Mouse (Mus musculus) olfactory bulb, adult 2 months (tissue): ENCODE measurements around the gene Gm28053. TPM values are rescaled to one million over a fixed set of nuclear protein-coding genes. Genes with fewer than 3 reads are reported as not detected.

Source experiments
- H3K27ac ChIP-seq: fragments of 200-500 bp; 2 replicates; pipeline ENCODE4 v1.5.1; 2012; ENCODE audit warnings: low read depth, low read length; ENCODE audit not compliant: insufficient read depth
- H3K4me1 ChIP-seq: fragments of 200-500 bp; 2 replicates; pipeline ENCODE4 v1.6.1; 2012; ENCODE audit warnings: low read length; ENCODE audit not compliant: control insufficient read depth, insufficient read depth
- H3K4me3 ChIP-seq: fragments of 200-500 bp; 2 replicates; pipeline ENCODE4 v1.5.1; 2012; ENCODE audit warnings: mild to moderate bottlenecking, low read depth, low read length, moderate library complexity; ENCODE audit not compliant: insufficient read depth
- CTCF ChIP-seq: fragments of 200-500 bp; IDR thresholded peaks from 2 replicates; pipeline ENCODE4 v1.5.1; 2012; ENCODE audit warnings: low read depth, mild to moderate bottlenecking, low read length, moderate library complexity; ENCODE audit not compliant: insufficient read depth
- POLR2A ChIP-seq: fragments of 200-500 bp; IDR thresholded peaks from 2 replicates; pipeline ENCODE4 v1.6.1; 2012; ENCODE audit warnings: mild to moderate bottlenecking, low read depth, low read length, moderate library complexity; ENCODE audit not compliant: insufficient read depth
- WGBS: fragments of 180-500 bp; shearing (Covaris S2); methylation state at CpG from one replicate; pipeline ENCODE4 v1.1.7; 2018; 5-methylcytosine and 5-hydroxymethylcytosine counted together
- polyA plus RNA-seq: library from polyadenylated mRNA; stranded (reverse); fragments of >200 nt; gene quantifications from 2 replicates; pipeline ENCODE4 v1.2.4, GENCODE M21; 2012; ENCODE audit warnings: low replicate concordance; ENCODE audit not compliant: missing spikeins, insufficient read depth, insufficient read length

Gene Gm28053
- not detected in 2 replicates for polyA plus RNA-seq

GRCm38 (mm10) chr6:48718455-48718854 lies at the start of gene Gm28053, which contains the start of gene Gimap7:
Gene Gm28053, plus strand, starts transcription at chr6:48718607.
Gene Gimap7, plus strand, starts transcription at chr6:48718621.
- H3K27ac ChIP-seq = no peak within 1 kb of the TSS
- no peak within 1 kb of the TSS for H3K4me3 ChIP-seq
- TF ChIP-seq POLR2A (no peak), CTCF (no peak)
- WGBS = 55% methylated on average over 2 of the region's 2 CpGs
- no peaks in the 10 kb centered on the region for H3K4me1 ChIP-seq

- no peaks in the 10 kb centered on the region for H3K4me1 ChIP-seq
- WGBS = 74% methylated on average over 2 of the region's 2 CpGs
- H3K4me3 ChIP-seq = no peak overlapping the region
- no peak for TF ChIP-seq POLR2A
- TF ChIP-seq CTCF = no peak
- H3K27ac ChIP-seq = no peak overlapping the region
Measured at GRCm38 (mm10) chr6:48669446-48669969, 48.9 kb upstream of the Gm28053 start.

- TF ChIP-seq POLR2A = no peak
- no peak for TF ChIP-seq CTCF
- H3K4me3 ChIP-seq = no peak overlapping the region
- H3K27ac ChIP-seq = no peak overlapping the region
- 97% methylated on average over 9 of the region's 9 CpGs for WGBS
- peaks cover 2% of the 10 kb centered on the region; the same call in 1 of the 2 replicates for H3K4me1 ChIP-seq
Measured at GRCm38 (mm10) chr6:48674291-48675058, 43.9 kb upstream of the Gm28053 start.

DNA sequence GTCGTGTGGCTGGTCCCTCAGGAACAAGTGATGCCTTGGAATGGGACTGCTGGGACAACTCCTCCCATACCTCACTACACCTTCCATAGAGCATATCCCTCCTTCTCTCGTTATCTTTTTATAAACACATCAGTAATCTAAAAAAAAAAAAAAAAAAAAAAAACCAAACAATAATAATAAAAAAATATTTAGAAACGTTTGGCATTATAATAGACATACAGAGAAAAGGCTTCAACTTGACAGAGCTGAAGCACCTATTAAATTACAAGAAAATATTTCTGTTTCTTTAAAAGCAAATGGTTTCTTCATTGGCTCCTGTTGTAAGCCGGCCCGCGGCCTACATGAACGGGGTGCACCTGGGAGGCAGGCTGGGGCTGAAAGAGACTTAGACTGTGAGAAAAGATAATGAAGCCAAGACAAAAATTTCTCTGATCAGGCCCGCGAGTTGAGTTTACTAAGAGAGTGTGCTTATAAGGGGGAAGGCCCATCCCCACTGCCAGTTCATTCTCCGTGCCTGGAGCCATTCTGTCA lies 42.9 kb upstream of the Gm28053 start:
- no peak for TF ChIP-seq CTCF
- TF ChIP-seq POLR2A = no peak
- H3K4me1 ChIP-seq = peaks cover 2% of the 10 kb centered on the region; the same call in 1 of the 2 replicates
- peak overlapping the region; percentile 12; the same call in 1 of the 2 replicates for H3K4me3 ChIP-seq
- no peak overlapping the region for H3K27ac ChIP-seq
- WGBS = 54% methylated on average over 10 of the region's 10 CpGs

DNA sequence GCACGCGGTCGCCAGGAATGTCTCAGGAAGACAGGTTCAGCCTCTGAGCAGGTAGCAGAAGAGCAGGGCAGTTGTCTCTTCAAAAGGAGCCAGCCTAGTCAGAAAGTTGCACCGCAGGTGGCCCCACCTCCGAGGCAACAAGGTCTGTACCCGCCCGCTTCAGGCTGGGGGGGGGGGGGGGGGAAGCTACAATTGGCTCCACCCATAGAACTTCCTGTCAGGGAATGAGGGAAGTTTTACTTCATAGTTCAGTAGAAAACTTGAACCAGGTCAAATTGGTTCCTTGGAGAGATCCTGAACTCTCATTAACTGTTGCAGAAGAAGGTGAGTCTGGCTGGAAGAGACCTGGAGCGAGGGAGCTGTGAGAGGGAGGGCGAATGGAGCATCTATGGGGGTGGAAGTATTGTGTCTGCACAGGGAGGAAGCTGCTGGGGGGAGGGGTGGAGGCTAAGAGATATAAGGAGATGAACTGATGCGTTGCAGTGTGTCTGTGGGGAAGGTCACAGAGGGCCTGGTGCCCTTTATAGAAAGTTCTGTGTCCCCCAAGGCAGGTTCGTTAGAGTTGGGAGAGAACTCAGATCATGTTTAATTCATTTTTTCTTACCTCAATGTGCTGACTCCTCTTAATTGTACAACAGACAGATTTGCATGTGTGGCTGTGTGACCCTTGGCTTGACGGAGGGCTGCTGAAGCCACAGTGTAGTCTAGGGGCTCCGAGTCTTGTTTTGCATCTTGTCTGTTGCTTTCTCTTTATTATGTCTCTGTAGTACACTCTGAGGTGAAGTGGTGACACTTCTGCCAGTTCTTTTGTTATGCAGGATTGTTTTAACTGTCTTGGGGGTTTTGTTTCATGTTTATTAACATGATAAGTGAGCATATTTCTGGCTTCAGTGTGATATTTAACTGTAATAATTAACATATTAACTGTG lies 42.2 kb upstream of the Gm28053 start, which contains the start of gene Gimap9:
TSS of gene Gimap9 (plus strand) at position 199 of the 929 bp plus-strand sequence.
- peak within 1 kb of the TSS; percentile 12 for H3K4me3 ChIP-seq
- 32% methylated on average over 13 of the region's 13 CpGs for WGBS

GRCm38 (mm10) chr6:48676860-48677415 lies 41.5 kb upstream of the Gm28053 start:
- WGBS = 85% methylated on average over 5 of the region's 5 CpGs
- H3K4me1 ChIP-seq = peaks cover 2% of the 10 kb centered on the region; the same call in 1 of the 2 replicates
- no peak overlapping the region for H3K27ac ChIP-seq
- no peak overlapping the region for H3K4me3 ChIP-seq
- TF ChIP-seq POLR2A (no peak), CTCF (no peak)

More for the DNA sequence above, 42.2 kb upstream of the Gm28053 start, which contains the start of gene Gimap9:
- H3K4me1 ChIP-seq = peaks cover 2% of the 10 kb centered on the region; the same call in 1 of the 2 replicates
- no peak for TF ChIP-seq POLR2A
- TF ChIP-seq CTCF = no peak
- no peak within 1 kb of the TSS for H3K27ac ChIP-seq

GRCm38 (mm10) chr6:48677492-48678345 lies 40.7 kb upstream of the Gm28053 start:
- TF ChIP-seq POLR2A (no peak), CTCF (no peak)
- H3K4me1 ChIP-seq = peaks cover 2% of the 10 kb centered on the region; the same call in 1 of the 2 replicates
- no peak overlapping the region for H3K27ac ChIP-seq
- 95% methylated on average over 17 of the region's 17 CpGs for WGBS
- H3K4me3 ChIP-seq = no peak overlapping the region

DNA sequence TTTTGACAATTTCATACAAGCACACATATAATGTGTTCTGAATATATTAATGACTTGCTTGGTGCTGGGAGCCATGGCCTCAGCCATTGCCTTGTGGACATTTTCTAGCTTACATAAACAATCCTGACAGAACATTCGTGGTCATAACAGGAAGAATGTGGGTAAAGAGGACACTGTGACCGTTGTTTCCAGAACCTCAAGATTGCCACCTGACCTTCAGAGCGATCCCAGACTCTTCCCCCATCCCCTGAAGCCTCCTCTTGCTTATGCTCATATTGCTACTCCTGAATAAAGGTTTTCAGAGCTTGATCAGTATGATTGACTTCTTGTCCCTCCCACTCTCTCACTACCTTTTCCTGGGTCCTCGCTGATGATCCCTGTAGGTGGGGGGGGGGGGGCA lies 40.0 kb upstream of the Gm28053 start:
- TF ChIP-seq POLR2A = no peak
- TF ChIP-seq CTCF = no peak
- no peak overlapping the region for H3K27ac ChIP-seq
- 86% methylated on average over 4 of the region's 4 CpGs for WGBS
- H3K4me1 ChIP-seq = peaks cover 2% of the 10 kb centered on the region; the same call in 1 of the 2 replicates
- no peak overlapping the region for H3K4me3 ChIP-seq
